Mouse (Mus musculus) adrenal gland, adult 18-20 months (tissue): ENCODE data around the gene Ulk4. TPM values are rescaled to one million over a fixed set of nuclear protein-coding genes. Genes with fewer than 3 reads are reported as not detected.

Source experiments
- DNase-seq, 2 experiments: peaks; one replicate each; pipeline ENCODE4 v3.0.0; 2021 to 2022; ENCODE audit warnings: low spot score in 2 of 2
- microRNA-seq, 2 experiments: library from miRNA; unstranded; fragments of <30 nt; microRNA quantifications; one replicate each; pipeline ENCODE4 v1.2.0; 2021; ENCODE audit warnings: borderline number of aligned reads in 2 of 2
- total RNA-seq, 2 experiments: library from RNA; stranded (reverse); gene quantifications; 1 replicate in 1 of 2; 2 replicates in 1 of 2; pipeline ENCODE4 v1.2.3; 2021

The Ulk4 gene
- total RNA-seq, 2 experiments from 2014 or later = 1.2 to 2.2 TPM

DNA sequence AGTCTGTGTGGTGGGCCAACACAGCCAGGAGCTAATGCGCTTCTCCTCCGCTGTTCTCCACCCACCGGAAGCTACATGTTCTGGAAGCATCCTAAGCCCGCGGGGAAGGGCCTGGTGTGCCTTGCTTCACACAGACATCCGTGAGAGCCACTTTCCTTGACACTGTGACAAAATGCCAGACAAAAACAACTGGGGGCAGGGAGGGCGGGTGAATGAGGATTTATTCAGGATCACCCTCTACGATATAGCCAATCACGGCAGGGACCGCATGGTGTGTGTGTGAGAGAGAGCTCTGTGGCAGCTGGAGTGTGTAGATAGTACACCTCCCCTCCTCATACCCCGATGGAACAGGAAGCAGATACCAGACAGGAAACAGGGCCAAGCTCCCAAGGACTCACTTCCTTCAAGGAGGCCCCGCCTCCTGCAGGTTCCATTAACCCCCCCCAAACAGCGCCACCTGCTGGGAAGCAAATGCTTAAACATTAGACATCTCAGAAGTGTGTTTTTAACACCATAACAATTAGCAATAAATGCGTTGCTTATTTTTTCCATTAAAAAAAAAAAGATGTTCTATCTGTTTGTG is 362.0 kb downstream of the Ulk4 start:
- DNase-seq = peak in 1 of 2 experiments; percentile 49

DNA sequence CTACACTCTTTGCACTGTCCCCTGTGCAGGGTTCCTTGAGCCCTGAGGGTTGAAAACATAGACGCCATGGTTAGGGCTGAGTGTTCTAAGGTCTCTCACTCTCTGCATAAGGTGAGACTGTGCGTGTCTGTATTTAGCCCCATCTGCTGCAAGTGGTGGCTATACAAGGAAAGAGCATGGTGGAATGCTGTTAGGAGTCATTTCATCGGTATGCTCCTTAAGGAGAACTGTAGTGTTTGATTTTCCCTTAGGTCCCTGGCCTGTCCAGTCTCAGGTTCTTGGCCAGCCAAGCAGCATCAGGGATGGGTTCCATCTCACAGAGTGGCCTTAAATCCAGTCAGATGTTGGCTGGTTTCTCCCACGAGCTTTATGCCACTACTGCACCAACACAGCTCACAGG is 362.6 kb downstream of the Ulk4 start:
- DNase-seq = no peak

DNA sequence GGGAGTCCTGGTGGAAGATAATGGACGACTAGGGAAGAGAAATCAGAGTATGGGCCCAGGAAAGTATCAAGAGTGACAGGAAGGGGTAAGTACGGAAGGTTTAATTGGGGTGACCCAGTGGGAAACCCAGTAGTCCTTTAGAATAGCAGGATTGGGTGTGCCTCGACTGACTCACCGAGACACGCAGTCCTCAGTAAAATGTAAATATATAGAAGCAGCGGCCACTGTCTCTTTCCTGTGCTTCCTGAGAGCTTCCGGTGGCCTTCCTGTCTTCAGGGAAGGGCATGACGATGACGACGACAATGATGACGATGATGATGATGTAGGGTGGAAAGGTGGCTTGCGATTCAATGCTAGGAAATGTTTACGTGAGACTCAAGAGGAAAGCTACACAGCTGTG is 363.8 kb downstream of the Ulk4 start:
- no peak for DNase-seq

DNA sequence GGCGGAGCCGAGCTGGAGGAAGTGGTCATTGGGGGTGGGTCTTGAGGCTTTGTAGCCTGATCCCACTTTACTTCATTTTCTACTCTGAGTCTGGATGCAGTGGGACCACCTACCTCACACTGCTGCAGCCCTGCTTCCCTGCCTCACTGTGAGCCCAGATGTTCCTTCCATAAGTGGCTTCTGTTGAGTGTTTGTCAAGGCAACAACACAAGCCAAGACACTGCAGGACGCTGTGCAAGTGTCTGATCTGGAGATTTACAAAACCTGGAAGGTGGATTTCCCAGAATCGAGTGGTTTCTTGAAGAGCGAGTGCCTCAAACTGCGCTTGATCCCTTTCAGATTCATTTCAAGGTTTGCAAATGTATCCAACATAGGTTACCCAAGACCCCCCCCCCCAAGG is 368.5 kb downstream of the Ulk4 start:
- DNase-seq = no peak

Small RNAs within 50 kb of the gene (microRNA-seq; reads per million reads assigned to microRNA genes)
- 0 to 0.47 reads per million in 2 experiments for gene Mir7090

Other genes starting within 250 kb of the Ulk4 start
- 10 to 100 TPM; 75.7 to 96.6 TPM for gene Trak1, start 20.3 kb upstream of the Ulk4 start, total RNA-seq
- gene Cck, start 218.5 kb upstream of the Ulk4 start, total RNA-seq = 1 to 10 TPM in 1 of 2 experiments, under 1 TPM in 1; 0.77 to 2.7 TPM